Mouse (Mus musculus): ENCODE data around the gene Cobll1. TPM values are rescaled to one million over a fixed set of nuclear protein-coding genes. Genes with fewer than 3 reads are reported as not detected.
"Not testable (repeated sequence)": the region's sequence is repeated elsewhere in the genome, so short reads cannot be mapped to it uniquely, and the experiment has no call there.

Cobll1 gene
- polyA plus RNA-seq, 1 experiment: 6.3 TPM

GRCm38 (mm10) chr2:65267834-65268233, 28.6 kb upstream of the Cobll1 start:
- H3K4me1 ChIP-seq (ENCODE audit: control insufficient read depth, insufficient read depth, low read length): no peaks in the 10 kb centered on the region
- 78% methylated on average over 4 of the region's 4 CpGs for WGBS
- no peak overlapping the region for H3K27ac ChIP-seq (ENCODE audit: control insufficient read depth, insufficient read depth, low read depth, low read length, poor library complexity)
- no peak overlapping the region for H3K4me3 ChIP-seq (replicated peaks; ENCODE audit: control insufficient read depth, low read depth, low read length)
- no peak for TF ChIP-seq CTCF (IDR thresholded peaks at IDR 0.05; ENCODE audit: control insufficient read depth, insufficient read depth, low read length)

- no peak overlapping the region for H3K27ac ChIP-seq (ENCODE audit: control insufficient read depth, insufficient read depth, low read depth, low read length, poor library complexity)
- no peak overlapping the region for H3K4me3 ChIP-seq (replicated peaks; ENCODE audit: control insufficient read depth, low read depth, low read length)
- TF ChIP-seq POLR2A (IDR thresholded peaks at IDR 0.05; ENCODE audit: borderline replicate concordance, control insufficient read depth, low read depth, low read length) (no peak), CTCF (IDR thresholded peaks at IDR 0.05; ENCODE audit: control insufficient read depth, insufficient read depth, low read length) (no peak)
- WGBS: 82% methylated on average over 5 of the region's 5 CpGs
- H3K4me1 ChIP-seq (ENCODE audit: control insufficient read depth, insufficient read depth, low read length): no peaks in the 10 kb centered on the region
These were observed 27.5 kb upstream of the Cobll1 start for GRCm38 (mm10) chr2:65266576-65267299.

GRCm38 (mm10) chr2:65262251-65262650, 23.0 kb upstream of the Cobll1 start:
- Histone ChIP-seq H3K4me1 (ENCODE audit: control insufficient read depth, insufficient read depth, low read length) (no peaks in the 10 kb centered on the region), H3K4me3 (replicated peaks; ENCODE audit: control insufficient read depth, low read depth, low read length) (no peak overlapping the region), H3K27ac (ENCODE audit: control insufficient read depth, insufficient read depth, low read depth, low read length, poor library complexity) (no peak overlapping the region)
- no peak for TF ChIP-seq POLR2A (IDR thresholded peaks at IDR 0.05; ENCODE audit: borderline replicate concordance, control insufficient read depth, low read depth, low read length)
- no peak for TF ChIP-seq CTCF (IDR thresholded peaks at IDR 0.05; ENCODE audit: control insufficient read depth, insufficient read depth, low read length)
- WGBS: 75% methylated on average over 4 of the region's 4 CpGs

- not testable (repeated sequence) for H3K4me3 ChIP-seq (replicated peaks; ENCODE audit: control insufficient read depth, low read depth, low read length); H3K4me1 ChIP-seq (ENCODE audit: control insufficient read depth, insufficient read depth, low read length); H3K27ac ChIP-seq (ENCODE audit: control insufficient read depth, insufficient read depth, low read depth, low read length, poor library complexity)
- 68% methylated on average over 6 of the region's 6 CpGs for WGBS
These were observed 21.6 kb upstream of the Cobll1 start for GRCm38 (mm10) chr2:65260828-65261227.

GRCm38 (mm10) chr2:65260400-65260799, 21.2 kb upstream of the Cobll1 start:
- WGBS: 76% methylated on average over 4 of the region's 4 CpGs
- Histone ChIP-seq H3K4me3 (replicated peaks; ENCODE audit: control insufficient read depth, low read depth, low read length) (no peak overlapping the region), H3K27ac (ENCODE audit: control insufficient read depth, insufficient read depth, low read depth, low read length, poor library complexity) (no peak overlapping the region), H3K4me1 (ENCODE audit: control insufficient read depth, insufficient read depth, low read length) (no peaks in the 10 kb centered on the region)
- TF ChIP-seq POLR2A (IDR thresholded peaks at IDR 0.05; ENCODE audit: borderline replicate concordance, control insufficient read depth, low read depth, low read length) (no peak), CTCF (IDR thresholded peaks at IDR 0.05; ENCODE audit: control insufficient read depth, insufficient read depth, low read length) (no peak)

- Histone ChIP-seq H3K4me3 (replicated peaks; ENCODE audit: control insufficient read depth, low read depth, low read length) (no peak overlapping the region), H3K4me1 (ENCODE audit: control insufficient read depth, insufficient read depth, low read length) (no peaks in the 10 kb centered on the region), H3K27ac (ENCODE audit: control insufficient read depth, insufficient read depth, low read depth, low read length, poor library complexity) (no peak overlapping the region)
- TF ChIP-seq CTCF (IDR thresholded peaks at IDR 0.05; ENCODE audit: control insufficient read depth, insufficient read depth, low read length): no peak
- no peak for TF ChIP-seq POLR2A (IDR thresholded peaks at IDR 0.05; ENCODE audit: borderline replicate concordance, control insufficient read depth, low read depth, low read length)
- 68% methylated on average over 2 of the region's 2 CpGs for WGBS
These were observed 18.2 kb upstream of the Cobll1 start for GRCm38 (mm10) chr2:65257446-65257845.

- 67% methylated on average over 6 of the region's 6 CpGs for WGBS
- Histone ChIP-seq H3K4me1 (ENCODE audit: control insufficient read depth, insufficient read depth, low read length) (no peaks in the 10 kb centered on the region), H3K4me3 (replicated peaks; ENCODE audit: control insufficient read depth, low read depth, low read length) (no peak overlapping the region), H3K27ac (ENCODE audit: control insufficient read depth, insufficient read depth, low read depth, low read length, poor library complexity) (no peak overlapping the region)
- no peak for TF ChIP-seq POLR2A (IDR thresholded peaks at IDR 0.05; ENCODE audit: borderline replicate concordance, control insufficient read depth, low read depth, low read length)
- TF ChIP-seq CTCF (IDR thresholded peaks at IDR 0.05; ENCODE audit: control insufficient read depth, insufficient read depth, low read length): no peak
These were observed 17.5 kb upstream of the Cobll1 start for GRCm38 (mm10) chr2:65256494-65257254.

- H3K4me3 ChIP-seq (replicated peaks; ENCODE audit: control insufficient read depth, low read depth, low read length): no peak overlapping the region
- no peak for TF ChIP-seq POLR2A (IDR thresholded peaks at IDR 0.05; ENCODE audit: borderline replicate concordance, control insufficient read depth, low read depth, low read length)
- no peak for TF ChIP-seq CTCF (IDR thresholded peaks at IDR 0.05; ENCODE audit: control insufficient read depth, insufficient read depth, low read length)
- 76% methylated on average over 5 of the region's 5 CpGs for WGBS
These were observed 11.4 kb upstream of the Cobll1 start for GRCm38 (mm10) chr2:65250589-65251104.

More at GRCm38 (mm10) chr2:65250589-65251104, 11.4 kb upstream of the Cobll1 start:
- H3K4me1 ChIP-seq (ENCODE audit: control insufficient read depth, insufficient read depth, low read length): no peaks in the 10 kb centered on the region
- no peak overlapping the region for H3K27ac ChIP-seq (ENCODE audit: control insufficient read depth, insufficient read depth, low read depth, low read length, poor library complexity)

All from bone marrow, adult 2 months (tissue).